Mouse (Mus musculus) neural tube, embryonic 14.5 days (tissue): ENCODE data around the gene Rpl27. TPM values are rescaled to one million over a fixed set of nuclear protein-coding genes. Genes with fewer than 3 reads are reported as not detected.
"Not testable (repeated sequence)": the region's sequence is repeated elsewhere in the genome, so short reads cannot be mapped to it uniquely, and the experiment has no call there.

Source experiments
- ATAC-seq: fragments of 200-750 bp; cut with Nextera tagmentation; 2 replicates; pipeline ENCODE4 v1.8.0; 2017; ENCODE audit warnings: low read depth, mild to moderate bottlenecking, moderate TSS enrichment, moderate library complexity
- H3K27ac ChIP-seq: fragments of 300-500 bp; sonication (generic); 2 replicates; pipeline ENCODE4 v1.5.1; 2014; ENCODE audit warnings: low read depth, mild to moderate bottlenecking, control low read depth, low read length, moderate library complexity, mixed read lengths
- H3K27me3 ChIP-seq: fragments of 300-500 bp; sonication (generic); 2 replicates; pipeline ENCODE4 v1.6.1; 2014; ENCODE audit warnings: low read length; ENCODE audit not compliant: control insufficient read depth, insufficient read depth
- H3K36me3 ChIP-seq: fragments of 300-500 bp; sonication (generic); 2 replicates; pipeline ENCODE4 v1.6.1; 2014; ENCODE audit warnings: low read length, mixed read lengths; ENCODE audit not compliant: control insufficient read depth, insufficient read depth
- H3K4me1 ChIP-seq: fragments of 300-500 bp; sonication (generic); 2 replicates; pipeline ENCODE4 v1.6.1; 2014; ENCODE audit warnings: low read length; ENCODE audit not compliant: control insufficient read depth, insufficient read depth
- H3K4me2 ChIP-seq: fragments of 300-500 bp; sonication (generic); 2 replicates; pipeline ENCODE4 v1.6.1; 2014; ENCODE audit warnings: mild to moderate bottlenecking, low read depth, low read length, control low read depth
- H3K4me3 ChIP-seq: fragments of 300-500 bp; sonication (generic); 2 replicates; pipeline ENCODE4 v1.5.1; 2014; ENCODE audit warnings: low read depth, low read length, control low read depth, mixed read lengths
- H3K9ac ChIP-seq: fragments of 300-500 bp; sonication (generic); replicated peaks from 2 replicates; pipeline ENCODE4 v1.6.1; 2014; ENCODE audit warnings: low read depth, mild to moderate bottlenecking, control low read depth, low read length, mixed read lengths
- H3K9me3 ChIP-seq: fragments of 300-500 bp; sonication (generic); 2 replicates; pipeline ENCODE4 v1.6.1; 2016; ENCODE audit warnings: low read length; ENCODE audit not compliant: control insufficient read depth
- WGBS: fragments of 180-500 bp; shearing (Covaris S2); extraction: QIAGEN DNeasy Blood & Tissue Kit; methylation state at CpG from one replicate; pipeline ENCODE4 v1.1.7; 2014; 5-methylcytosine and 5-hydroxymethylcytosine counted together
- polyA plus RNA-seq: library from polyadenylated mRNA; unstranded; fragments of >200 nt; fragmentation: Nextera tagmentation; extraction: Ambion mirVana; gene quantifications from 2 replicates; pipeline ENCODE4 v1.2.1, GENCODE M21; 2014

The Rpl27 gene
- polyA plus RNA-seq, 1 experiment from 2014 or later = 257 TPM

DNA sequence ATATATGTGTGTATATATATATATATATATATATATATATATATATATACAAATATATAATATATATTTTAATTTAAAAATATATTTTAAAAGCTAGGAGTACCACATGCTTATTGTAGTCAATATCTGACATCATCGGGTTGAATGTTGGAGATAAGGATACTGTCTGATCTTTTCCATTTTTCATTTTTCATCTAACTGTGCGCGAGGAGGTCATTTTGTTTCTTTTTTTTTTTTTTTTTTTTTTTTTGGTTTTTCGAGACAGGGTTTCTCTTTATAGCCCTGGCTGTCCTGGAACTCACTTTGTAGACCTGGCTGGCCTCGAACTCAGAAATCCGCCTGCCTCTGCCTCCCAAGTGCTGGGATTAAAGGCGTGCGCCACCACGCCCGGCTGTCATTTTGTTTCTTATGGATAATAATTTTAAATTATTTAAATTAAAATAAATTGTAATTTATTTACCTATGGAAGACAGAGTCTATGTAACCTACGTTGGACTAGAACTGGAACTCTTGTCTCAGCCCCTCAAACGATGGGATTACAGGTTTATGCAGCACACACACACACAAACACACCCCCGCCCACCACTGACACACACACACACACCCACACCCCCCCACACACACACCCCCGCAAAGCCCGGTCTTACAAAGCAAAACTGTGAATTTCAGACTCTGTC, 510 bp upstream of the Rpl27 start:
- Histone ChIP-seq H3K4me2 (peak overlapping the region; percentile 34), H3K4me3 (peak overlapping the region; percentile 10; the same call in 1 of the 2 replicates), H3K4me1 (peaks cover 14% of the 10 kb centered on the region), H3K36me3 (peaks cover 18% of the 10 kb centered on the region)
- H3K27me3 ChIP-seq, ATAC-seq, H3K27ac ChIP-seq, H3K9me3 ChIP-seq, H3K9ac ChIP-seq: not testable (repeated sequence)
- WGBS = 38% methylated on average over 14 of the region's 15 CpGs

DNA sequence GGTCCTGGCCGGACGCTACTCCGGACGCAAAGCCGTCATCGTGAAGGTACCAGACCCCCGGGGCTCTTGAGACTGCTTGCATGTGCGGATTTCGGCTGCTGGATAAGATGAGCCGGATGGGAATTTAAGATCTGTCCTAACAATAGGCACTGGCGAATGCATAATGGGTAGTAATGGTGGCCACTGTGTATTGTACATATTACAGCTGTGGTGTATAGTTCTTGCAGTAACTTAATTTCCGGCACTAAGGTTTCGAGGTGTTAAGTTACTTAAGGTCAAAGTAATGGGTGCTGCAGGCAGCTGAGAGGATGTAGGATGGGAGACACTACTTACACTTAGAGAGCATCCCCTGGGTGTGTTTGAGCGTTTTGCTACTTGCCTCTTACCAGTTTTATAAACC, 662 bp downstream of the Rpl27 start:
- peak; percentile 7 for ATAC-seq
- peaks cover 14% of the 10 kb centered on the region for H3K4me1 ChIP-seq
- 2% methylated on average over 14 of the region's 14 CpGs for WGBS

DNA sequence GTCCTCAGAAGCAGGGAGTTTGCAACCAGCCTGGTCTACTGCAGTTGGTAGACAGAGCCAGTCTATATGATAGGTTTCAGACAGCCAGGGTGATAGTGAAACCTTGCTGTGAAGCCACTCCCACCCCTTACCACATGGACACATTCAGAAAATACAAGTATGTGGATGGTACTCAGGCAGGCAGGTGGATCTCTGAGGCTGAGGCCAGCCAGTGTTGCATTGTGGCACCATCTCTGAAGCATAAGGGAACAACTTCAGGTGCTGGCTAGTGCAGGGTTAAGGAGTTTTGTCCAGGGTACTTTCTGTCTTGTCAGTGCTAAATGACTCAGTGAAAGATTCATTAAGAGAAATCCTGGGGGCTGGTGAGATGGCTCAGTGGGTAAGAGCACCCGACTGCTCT, 4.2 kb downstream of the Rpl27 start:
- Histone ChIP-seq H3K9me3 (no peaks in the 10 kb centered on the region), H3K27ac (no peak overlapping the region), H3K9ac (no peak overlapping the region), H3K36me3 (peaks cover 18% of the 10 kb centered on the region), H3K4me2 (no peak overlapping the region), H3K4me3 (no peak overlapping the region), H3K27me3 (no peaks in the 10 kb centered on the region; the same call in 1 of the 2 replicates), H3K4me1 (peaks cover 14% of the 10 kb centered on the region)
- 85% methylated on average over 1 of the region's 1 CpGs for WGBS
- ATAC-seq = no peak

More for the DNA sequence above, 662 bp downstream of the Rpl27 start:
- peak overlapping the region; percentile 99 for H3K4me2 ChIP-seq
- peak overlapping the region; percentile 90 for H3K9ac ChIP-seq
- no peaks in the 10 kb centered on the region for H3K9me3 ChIP-seq
- H3K27me3 ChIP-seq = no peaks in the 10 kb centered on the region; the same call in 1 of the 2 replicates
- H3K27ac ChIP-seq = peak overlapping the region; percentile 93
- H3K36me3 ChIP-seq = peaks cover 18% of the 10 kb centered on the region
- H3K4me3 ChIP-seq = peak overlapping the region; percentile 78

DNA sequence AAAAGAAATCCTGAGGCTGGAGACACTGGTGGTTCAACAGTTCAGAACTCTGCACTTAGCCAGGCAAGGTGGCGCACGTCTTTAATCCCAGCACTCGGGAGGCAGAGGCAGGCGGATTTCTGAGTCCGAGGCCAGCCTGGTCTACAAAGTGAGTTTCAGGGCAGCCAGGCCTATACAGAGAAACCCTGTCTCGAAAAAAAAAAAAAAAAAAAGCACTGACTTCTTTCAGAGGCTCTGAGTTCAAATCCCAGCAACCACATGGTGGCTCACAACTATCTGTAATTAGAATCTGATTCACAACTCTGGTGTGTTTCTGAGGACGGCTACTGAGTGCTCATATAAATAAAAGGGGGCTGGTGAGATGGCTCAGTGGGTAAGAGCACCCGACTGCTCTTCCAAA, 4.8 kb downstream of the Rpl27 start:
- H3K9me3 ChIP-seq, H3K27ac ChIP-seq, ATAC-seq, H3K4me2 ChIP-seq, H3K9ac ChIP-seq, H3K27me3 ChIP-seq, H3K4me3 ChIP-seq: not testable (repeated sequence)
- peaks cover 18% of the 10 kb centered on the region for H3K36me3 ChIP-seq
- H3K4me1 ChIP-seq = peaks cover 14% of the 10 kb centered on the region
- WGBS = 91% methylated on average over 8 of the region's 8 CpGs

DNA sequence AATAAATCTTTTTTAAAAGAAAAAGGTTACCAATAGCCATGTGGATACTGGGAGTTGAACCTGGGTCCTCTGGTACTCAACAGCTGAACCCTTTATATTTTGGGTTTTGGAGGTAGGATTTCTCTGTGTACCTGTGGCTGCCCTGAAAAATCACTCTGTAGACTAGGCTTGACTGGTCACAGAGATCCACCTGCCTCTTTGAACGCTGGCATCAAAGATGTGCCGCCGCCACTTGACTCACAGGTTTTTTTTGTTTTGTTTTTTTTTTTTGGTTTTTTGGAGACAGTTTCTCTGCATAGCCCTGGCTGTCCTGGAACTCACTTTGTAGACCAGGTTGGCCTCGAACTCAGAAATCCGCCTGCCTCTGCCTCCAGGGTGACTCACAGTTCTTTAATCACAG, 5.7 kb downstream of the Rpl27 start:
- H3K4me2 ChIP-seq = no peak overlapping the region
- peaks cover 18% of the 10 kb centered on the region for H3K36me3 ChIP-seq
- H3K4me3 ChIP-seq = no peak overlapping the region
- H3K4me1 ChIP-seq = peaks cover 14% of the 10 kb centered on the region
- H3K27ac ChIP-seq = no peak overlapping the region
- no peaks in the 10 kb centered on the region for H3K27me3 ChIP-seq
- H3K9ac ChIP-seq = no peak overlapping the region
- no peaks in the 10 kb centered on the region for H3K9me3 ChIP-seq
- no peak for ATAC-seq
- 90% methylated on average over 5 of the region's 5 CpGs for WGBS

DNA sequence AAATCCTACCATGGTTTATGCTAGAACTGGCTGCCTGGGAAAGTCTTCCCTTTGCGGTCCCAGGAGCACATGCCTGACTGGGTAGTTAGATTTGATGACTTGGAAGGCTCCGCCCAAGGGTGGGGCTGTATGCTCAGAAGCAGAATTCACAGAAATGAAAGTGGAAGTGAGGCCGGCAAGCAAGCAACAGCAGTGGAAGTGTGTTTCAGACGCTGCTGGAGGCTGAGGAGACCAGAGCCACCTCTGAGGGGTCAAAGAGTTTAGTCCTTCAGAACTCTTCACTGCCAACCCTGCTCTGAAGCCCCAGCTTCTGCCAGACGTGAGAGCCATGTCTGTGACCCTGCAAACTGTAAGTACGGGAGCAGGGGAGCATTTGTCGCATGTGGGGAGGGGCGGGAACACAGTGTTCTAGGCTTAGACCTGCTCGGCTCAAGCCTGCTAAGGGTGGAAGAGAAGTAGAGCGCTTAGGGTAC, 6.2 kb downstream of the Rpl27 start, which contains the start of gene Ifi35:
TSS of gene Ifi35 (plus strand) at position 134 of the 473 bp plus-strand sequence.
- WGBS = 39% methylated on average over 10 of the region's 10 CpGs
- peaks cover 11% of the 10 kb centered on the region for H3K4me1 ChIP-seq
- no peak within 1 kb of the TSS for H3K4me3 ChIP-seq
- H3K4me2 ChIP-seq = 0 out of 2 replicates have a peak within 1 kb of the TSS, but pooled peaks have one; percentile 0
- no peaks in the 10 kb centered on the region for H3K9me3 ChIP-seq
- ATAC-seq = no peak
- H3K27me3 ChIP-seq = no peaks in the 10 kb centered on the region
- H3K27ac ChIP-seq = no peak within 1 kb of the TSS
- H3K36me3 ChIP-seq = peaks cover 18% of the 10 kb centered on the region
- H3K9ac ChIP-seq = no peak within 1 kb of the TSS

DNA sequence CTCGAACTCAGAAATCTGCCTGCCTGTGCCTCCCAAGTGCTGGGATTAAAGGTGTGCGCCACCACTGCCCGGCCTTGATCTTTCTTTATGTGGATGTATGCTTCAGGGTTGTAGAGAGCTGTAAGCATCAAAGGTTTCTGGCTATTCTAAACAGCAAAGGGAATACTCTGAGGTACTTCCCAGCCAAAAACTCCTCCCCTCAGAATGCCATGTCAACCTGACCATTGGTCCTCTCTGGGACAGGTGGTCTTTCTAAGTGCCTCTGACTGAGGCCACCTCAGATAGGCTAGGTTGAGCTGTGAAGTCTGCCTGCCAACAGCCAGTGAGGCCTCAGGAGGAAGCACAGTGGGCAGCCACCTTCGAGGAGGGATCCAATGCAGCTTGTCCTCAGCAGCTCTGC, 6.8 kb downstream of the Rpl27 start:
- 91% methylated on average over 4 of the region's 4 CpGs for WGBS
- Histone ChIP-seq H3K9me3 (no peaks in the 10 kb centered on the region), H3K27me3 (no peaks in the 10 kb centered on the region), H3K4me2 (no peak overlapping the region), H3K9ac (no peak overlapping the region), H3K4me1 (peaks cover 5% of the 10 kb centered on the region; the same call in 1 of the 2 replicates), H3K36me3 (peaks cover 17% of the 10 kb centered on the region), H3K27ac (no peak overlapping the region), H3K4me3 (no peak overlapping the region)
- ATAC-seq = no peak

DNA sequence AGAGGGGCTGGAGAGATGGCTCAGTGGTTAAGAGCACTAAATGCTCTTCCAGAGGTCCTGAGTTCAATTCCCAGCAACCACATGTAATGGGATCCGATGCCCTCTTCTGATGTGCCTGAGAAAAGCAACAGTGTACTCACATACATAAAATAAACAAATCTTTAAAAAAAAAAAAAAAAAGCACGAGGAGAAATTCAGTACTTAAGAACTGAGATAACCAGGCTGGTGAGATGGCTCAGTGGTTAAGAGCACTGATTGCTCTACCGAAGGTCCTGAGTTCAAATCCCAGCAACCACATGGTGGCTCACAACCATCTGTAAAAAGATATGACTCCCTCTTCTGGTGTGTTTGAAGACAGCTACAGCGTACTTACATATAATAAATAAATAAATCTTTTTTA, 7.5 kb downstream of the Rpl27 start:
- not testable (repeated sequence) for H3K9me3 ChIP-seq, H3K9ac ChIP-seq, H3K4me1 ChIP-seq, H3K4me2 ChIP-seq, H3K27me3 ChIP-seq, H3K36me3 ChIP-seq, ATAC-seq, H3K27ac ChIP-seq, H3K4me3 ChIP-seq
- WGBS = 92% methylated on average over 4 of the region's 4 CpGs

DNA sequence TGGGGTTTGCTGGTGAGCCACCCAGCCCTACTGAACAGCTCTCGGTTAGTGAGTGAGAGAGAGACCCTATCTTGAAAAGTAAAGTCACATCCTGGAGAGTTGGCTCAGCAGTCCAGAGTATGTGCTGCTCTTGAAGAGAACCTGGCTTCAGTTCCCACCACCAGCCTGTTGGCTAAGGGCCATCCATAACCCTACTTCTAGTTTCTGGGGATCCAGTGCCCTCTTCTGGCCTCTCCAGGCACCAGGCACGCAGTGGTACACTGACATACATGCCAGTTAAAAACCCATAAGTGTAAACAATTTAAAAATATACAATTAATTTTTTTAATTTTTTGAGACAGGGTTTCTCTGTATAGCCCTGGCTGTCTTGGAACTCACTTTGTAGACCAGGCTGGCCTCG, 8.3 kb downstream of the Rpl27 start:
- no peak overlapping the region for H3K27ac ChIP-seq
- no peaks in the 10 kb centered on the region for H3K27me3 ChIP-seq
- 80% methylated on average over 3 of the region's 3 CpGs for WGBS
- peaks cover 4% of the 10 kb centered on the region for H3K36me3 ChIP-seq
- no peak overlapping the region for H3K9ac ChIP-seq
- H3K4me2 ChIP-seq = no peak overlapping the region
- no peaks in the 10 kb centered on the region for H3K9me3 ChIP-seq
- no peak overlapping the region for H3K4me3 ChIP-seq
- no peaks in the 10 kb centered on the region for H3K4me1 ChIP-seq
- no peak for ATAC-seq
